Mouse (Mus musculus): ENCODE results near the gene 1700013G24Rik.

GRCm38 (mm10) chr4:137461981-137462690 is 9.1 kb downstream of the 1700013G24Rik start:
- TF ChIP-seq TAL1 (IDR thresholded peaks at IDR 0.05; ENCODE audit: low read length): no peak
- TF ChIP-seq GATA1 (IDR thresholded peaks at IDR 0.05; ENCODE audit: low read length): no peak

Data from erythroblast, embryonic 14.5 days (primary cell).